Mouse (Mus musculus): ENCODE measurements around the gene Tet3. TPM values are rescaled to one million over a fixed set of nuclear protein-coding genes. Genes with fewer than 3 reads are reported as not detected.
A peak's percentile ranks its signal among the peaks of the same experiment; 100 is the strongest.

Gene Tet3
- polyA plus RNA-seq, 1 experiment from 2014 or later: 30.5 TPM

DNA sequence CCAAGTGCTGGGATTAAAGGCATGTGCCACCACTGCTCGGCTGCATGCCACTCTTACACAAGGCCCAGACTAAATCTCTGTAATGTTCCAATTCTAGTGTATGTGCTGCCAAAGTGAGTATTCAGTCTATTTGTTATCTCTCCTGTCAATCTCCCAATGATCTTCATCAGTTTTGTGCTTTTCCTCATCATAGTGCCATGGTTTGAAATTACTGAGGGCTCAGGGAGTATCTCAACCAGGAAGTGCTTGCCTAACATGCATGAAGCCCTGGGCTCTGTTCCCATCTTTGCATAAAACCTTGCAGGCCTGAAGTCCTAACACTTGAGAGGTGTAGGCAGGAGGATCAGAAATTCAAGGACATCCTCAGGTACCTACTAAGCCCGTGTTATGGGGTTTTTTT is 136.1 kb downstream of the Tet3 start:
- TF ChIP-seq EP300 (IDR thresholded peaks at IDR 0.05): no peak
- H3K9ac ChIP-seq (replicated peaks; ENCODE audit: low read depth): no peak overlapping the region
- H3K9me3 ChIP-seq (ENCODE audit: low read length): no peaks in the 10 kb centered on the region
- no peak for DNase-seq (ENCODE audit: low spot score)
- 62% methylated on average over 2 of the region's 2 CpGs for WGBS
- H3K4me2 ChIP-seq (replicated peaks; ENCODE audit: low read depth, low read length): no peak overlapping the region
- no peaks in the 10 kb centered on the region for H3K36me3 ChIP-seq (ENCODE audit: insufficient read depth, low read length)
- H3K27me3 ChIP-seq (replicated peaks; ENCODE audit: insufficient read depth, low read length): no peaks in the 10 kb centered on the region
- ATAC-seq: no peak
- H3K4me1 ChIP-seq (ENCODE audit: insufficient read depth, low read depth, low read length): peaks cover 9% of the 10 kb centered on the region; the same call in 1 of the 2 replicates
- no peak overlapping the region for H3K27ac ChIP-seq (ENCODE audit: low read length)
- no peak overlapping the region for H3K4me3 ChIP-seq (ENCODE audit: low read depth, low read length)

DNA sequence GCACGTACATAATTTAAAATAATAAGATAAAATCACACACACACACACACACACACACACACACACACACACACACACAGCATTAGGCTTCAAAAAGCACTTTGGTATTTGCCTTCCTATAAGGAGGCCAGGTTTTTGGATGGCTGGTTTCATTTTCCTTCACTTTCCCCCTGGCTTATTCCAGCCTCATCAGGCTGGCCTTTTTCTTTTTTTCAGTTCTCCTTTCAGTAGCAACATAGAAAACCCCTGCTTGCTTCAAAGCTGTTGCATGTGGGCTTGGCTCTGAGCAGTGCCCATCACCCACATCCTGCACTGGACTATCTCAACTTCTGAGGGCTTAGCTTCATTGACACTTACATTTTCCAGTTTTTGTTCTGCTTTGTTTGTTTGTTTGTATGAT is 137.0 kb downstream of the Tet3 start:
- 33% methylated on average over 1 of the region's 1 CpGs for WGBS
- no peak overlapping the region for H3K27ac ChIP-seq (ENCODE audit: low read length)
- H3K9ac ChIP-seq (replicated peaks; ENCODE audit: low read depth): no peak overlapping the region
- H3K4me3 ChIP-seq (ENCODE audit: low read depth, low read length): no peak overlapping the region
- H3K27me3 ChIP-seq (replicated peaks; ENCODE audit: insufficient read depth, low read length): no peaks in the 10 kb centered on the region
- DNase-seq (ENCODE audit: low spot score) (no peak), ATAC-seq (no peak)
- H3K36me3 ChIP-seq (ENCODE audit: insufficient read depth, low read length): no peaks in the 10 kb centered on the region
- no peak overlapping the region for H3K4me2 ChIP-seq (replicated peaks; ENCODE audit: low read depth, low read length)
- peaks cover 6% of the 10 kb centered on the region; the same call in 1 of the 2 replicates for H3K4me1 ChIP-seq (ENCODE audit: insufficient read depth, low read depth, low read length)
- no peaks in the 10 kb centered on the region for H3K9me3 ChIP-seq (ENCODE audit: low read length)
- TF ChIP-seq CTCF (IDR thresholded peaks at IDR 0.05) (no peak), EP300 (IDR thresholded peaks at IDR 0.05) (no peak)

DNA sequence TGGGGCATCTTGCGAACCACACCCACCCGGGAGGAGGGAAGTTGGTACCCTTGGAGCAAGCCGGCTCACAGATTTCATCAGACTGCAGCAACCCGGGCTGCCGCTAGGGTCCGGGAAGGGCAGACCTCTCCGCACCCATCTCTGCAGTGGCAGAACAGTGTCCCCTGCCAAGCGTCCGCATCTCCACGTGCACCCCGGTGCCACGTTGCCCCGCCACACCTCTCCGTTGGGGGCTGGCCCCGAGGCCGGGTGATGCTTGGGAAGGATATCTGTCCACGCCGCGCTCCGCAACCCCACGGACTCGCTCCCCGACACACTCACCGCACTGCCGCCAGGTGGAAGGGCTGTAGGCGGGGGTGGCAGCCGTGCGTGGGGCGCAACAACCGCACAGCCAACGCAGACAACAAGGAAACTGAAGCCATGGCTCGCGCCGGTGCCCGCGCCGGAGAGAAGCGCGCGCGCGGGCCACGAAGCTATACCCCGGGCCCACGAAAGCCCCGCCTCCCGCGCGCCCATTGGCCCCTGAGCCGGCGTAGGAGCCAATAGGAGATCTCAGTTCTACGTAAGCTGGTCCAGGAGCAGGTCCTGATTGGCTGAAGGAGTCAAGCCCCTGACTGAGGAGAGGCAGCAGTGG is 141.7 kb downstream of the Tet3 start:
- no peaks in the 10 kb centered on the region for H3K27me3 ChIP-seq (replicated peaks; ENCODE audit: insufficient read depth, low read length)
- TF ChIP-seq CTCF (IDR thresholded peaks at IDR 0.05): peak; percentile 73
- TF ChIP-seq EP300 (IDR thresholded peaks at IDR 0.05): no peak
- peak overlapping the region; percentile 36; the same call in 1 of the 2 replicates for H3K9ac ChIP-seq (replicated peaks; ENCODE audit: low read depth)
- peak; percentile 99 for ATAC-seq
- H3K9me3 ChIP-seq (ENCODE audit: low read length): no peaks in the 10 kb centered on the region
- peak overlapping the region; percentile 99 for H3K4me2 ChIP-seq (replicated peaks; ENCODE audit: low read depth, low read length)
- DNase-seq (ENCODE audit: low spot score): peak; percentile 93
- no peak overlapping the region for H3K27ac ChIP-seq (ENCODE audit: low read length)
- H3K36me3 ChIP-seq (ENCODE audit: insufficient read depth, low read length): no peaks in the 10 kb centered on the region
- WGBS: under 1% methylated on average over 46 of the region's 52 CpGs
- peak overlapping the region; percentile 71 for H3K4me3 ChIP-seq (ENCODE audit: low read depth, low read length)
- H3K4me1 ChIP-seq (ENCODE audit: insufficient read depth, low read depth, low read length): no peaks in the 10 kb centered on the region; the same call in 1 of the 2 replicates

DNA sequence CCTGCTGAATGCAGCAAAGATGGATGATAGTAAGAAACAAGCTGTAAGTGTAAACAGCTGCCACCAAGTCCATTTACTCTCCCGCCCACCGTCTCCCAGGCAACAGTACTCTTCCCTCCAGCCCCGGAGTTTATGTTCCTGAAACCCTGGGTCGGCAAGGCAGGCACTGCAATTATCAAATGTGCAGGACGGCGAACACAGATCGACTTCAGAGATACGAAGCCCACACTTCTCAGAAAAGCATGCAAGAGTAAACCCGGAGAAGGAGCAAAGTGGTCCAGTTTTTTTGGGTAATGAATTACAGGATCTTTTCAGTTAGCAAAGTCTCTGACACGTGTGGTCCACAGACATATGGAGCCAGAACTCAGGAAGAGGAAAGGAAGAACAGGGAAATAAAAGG is 142.9 kb downstream of the Tet3 start:
- ATAC-seq: no peak

DNA sequence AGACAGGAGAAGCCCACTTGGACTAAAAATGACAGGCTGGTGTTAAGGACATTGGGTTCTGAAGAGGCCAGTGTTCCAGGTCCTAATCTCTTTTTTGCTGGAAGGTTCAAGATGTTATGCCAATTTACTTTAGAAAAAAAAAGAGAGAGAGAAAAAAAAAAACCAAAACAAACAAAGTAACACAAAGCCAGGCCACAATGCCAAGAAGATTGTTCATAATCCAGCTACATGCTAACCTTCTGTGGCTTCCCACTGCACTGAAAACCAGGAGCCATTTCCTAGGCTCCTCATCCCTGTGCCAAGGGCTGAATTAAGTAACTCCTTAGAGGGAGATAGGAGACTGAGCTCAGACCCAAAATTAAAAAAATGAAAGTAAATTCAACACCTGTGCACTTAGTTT is 143.6 kb downstream of the Tet3 start:
- H3K27me3 ChIP-seq (replicated peaks; ENCODE audit: insufficient read depth, low read length): no peaks in the 10 kb centered on the region
- no peaks in the 10 kb centered on the region; the same call in 1 of the 2 replicates for H3K4me1 ChIP-seq (ENCODE audit: insufficient read depth, low read depth, low read length)
- H3K4me3 ChIP-seq (ENCODE audit: low read depth, low read length): no peak overlapping the region
- H3K27ac ChIP-seq (ENCODE audit: low read length): no peak overlapping the region
- no peaks in the 10 kb centered on the region for H3K9me3 ChIP-seq (ENCODE audit: low read length)
- H3K9ac ChIP-seq (replicated peaks; ENCODE audit: low read depth): no peak overlapping the region
- H3K36me3 ChIP-seq (ENCODE audit: insufficient read depth, low read length): no peaks in the 10 kb centered on the region
- no peak for ATAC-seq
- TF ChIP-seq CTCF (IDR thresholded peaks at IDR 0.05): no peak
- TF ChIP-seq EP300 (IDR thresholded peaks at IDR 0.05): no peak
- H3K4me2 ChIP-seq (replicated peaks; ENCODE audit: low read depth, low read length): no peak overlapping the region
- no peak for DNase-seq (ENCODE audit: low spot score)

More for the DNA sequence above, 142.9 kb downstream of the Tet3 start:
- TF ChIP-seq CTCF (IDR thresholded peaks at IDR 0.05): no peak
- TF ChIP-seq EP300 (IDR thresholded peaks at IDR 0.05): no peak
- H3K4me3 ChIP-seq (ENCODE audit: low read depth, low read length): no peak overlapping the region
- no peaks in the 10 kb centered on the region; the same call in 1 of the 2 replicates for H3K4me1 ChIP-seq (ENCODE audit: insufficient read depth, low read depth, low read length)
- peak overlapping the region; percentile 4; the same call in 1 of the 2 replicates for H3K4me2 ChIP-seq (replicated peaks; ENCODE audit: low read depth, low read length)
- H3K27me3 ChIP-seq (replicated peaks; ENCODE audit: insufficient read depth, low read length): no peaks in the 10 kb centered on the region
- H3K9ac ChIP-seq (replicated peaks; ENCODE audit: low read depth): no peak overlapping the region
- H3K27ac ChIP-seq (ENCODE audit: low read length): no peak overlapping the region
- DNase-seq (ENCODE audit: low spot score): no peak
- H3K9me3 ChIP-seq (ENCODE audit: low read length): no peaks in the 10 kb centered on the region
- WGBS: 6% methylated on average over 10 of the region's 10 CpGs
- H3K36me3 ChIP-seq (ENCODE audit: insufficient read depth, low read length): no peaks in the 10 kb centered on the region

DNA sequence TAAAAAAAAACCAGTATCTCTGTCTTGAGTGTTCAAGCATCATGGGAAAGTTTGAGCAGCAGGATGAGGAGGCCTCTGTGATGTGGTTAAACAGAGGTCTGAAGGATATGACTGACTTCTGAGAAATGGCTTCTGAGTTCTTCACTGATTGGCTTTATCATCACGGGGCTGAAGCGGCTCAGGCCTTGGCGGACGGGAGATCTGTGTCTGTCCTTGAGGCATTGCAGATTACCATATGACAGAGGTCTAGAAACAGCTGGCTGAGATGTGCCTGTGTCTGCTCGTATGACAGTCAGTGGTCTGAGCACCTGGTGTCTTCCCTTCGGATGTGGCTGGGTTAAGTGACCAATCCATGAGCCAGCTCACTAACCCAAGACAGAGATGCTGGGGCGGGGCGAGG is 146.4 kb downstream of the Tet3 start:
- Histone ChIP-seq H3K4me1 (ENCODE audit: insufficient read depth, low read depth, low read length) (no peaks in the 10 kb centered on the region; the same call in 1 of the 2 replicates), H3K27ac (ENCODE audit: low read length) (no peak overlapping the region), H3K9ac (replicated peaks; ENCODE audit: low read depth) (no peak overlapping the region), H3K27me3 (replicated peaks; ENCODE audit: insufficient read depth, low read length) (no peaks in the 10 kb centered on the region), H3K4me3 (ENCODE audit: low read depth, low read length) (no peak overlapping the region), H3K9me3 (ENCODE audit: low read length) (no peaks in the 10 kb centered on the region), H3K36me3 (ENCODE audit: insufficient read depth, low read length) (no peaks in the 10 kb centered on the region), H3K4me2 (replicated peaks; ENCODE audit: low read depth, low read length) (no peak overlapping the region)
- WGBS: 84% methylated on average over 8 of the region's 8 CpGs
- TF ChIP-seq CTCF (IDR thresholded peaks at IDR 0.05): no peak
- TF ChIP-seq EP300 (IDR thresholded peaks at IDR 0.05): no peak
- no peak for DNase-seq (ENCODE audit: low spot score)
- ATAC-seq: no peak

Small RNA genes lying within 50 kb of the gene (microRNA-seq; reads per million reads assigned to microRNA genes)
- gene Mir6374: not detected

Other genes starting within 250 kb of the Tet3 start
- gene Slc4a5, start 239.3 kb downstream of the Tet3 start, polyA plus RNA-seq (2015; fragmentation: Nextera tagmentation; extraction: Ambion mirVana): 5.0 and 5.3 TPM in 2 replicates
- 6.3 and 7.8 TPM in 2 replicates for gene Mthfd2, start 133.2 kb downstream of the Tet3 start, polyA plus RNA-seq (2015; fragmentation: Nextera tagmentation; extraction: Ambion mirVana)
- gene Mob1a, start 133.1 kb downstream of the Tet3 start, polyA plus RNA-seq (2015; fragmentation: Nextera tagmentation; extraction: Ambion mirVana): 41.3 and 47.6 TPM in 2 replicates
- 101 and 120 TPM in 2 replicates for gene Bola3, start 109.9 kb downstream of the Tet3 start, polyA plus RNA-seq (2015; fragmentation: Nextera tagmentation; extraction: Ambion mirVana)
- gene Dguok, start 47.9 kb upstream of the Tet3 start, polyA plus RNA-seq (2015; fragmentation: Nextera tagmentation; extraction: Ambion mirVana): 71.8 and 75.3 TPM in 2 replicates
- gene Actg2, start 77.2 kb upstream of the Tet3 start, polyA plus RNA-seq (2015; fragmentation: Nextera tagmentation; extraction: Ambion mirVana): 107 and 121 TPM in 2 replicates
- 30.7 TPM in 2 replicates for gene Stambp, start 113.6 kb upstream of the Tet3 start, polyA plus RNA-seq (2015; fragmentation: Nextera tagmentation; extraction: Ambion mirVana)
- not detected in 2 replicates for gene Clec4f, start 197.1 kb upstream of the Tet3 start, polyA plus RNA-seq (2015; fragmentation: Nextera tagmentation; extraction: Ambion mirVana)
- not detected in 2 replicates for gene Cd207, start 218.8 kb upstream of the Tet3 start, polyA plus RNA-seq (2015; fragmentation: Nextera tagmentation; extraction: Ambion mirVana)